9 mouse cellular contexts compared by ENCODE assay signal in genomic region chr15:85635425-85635824, GRCm38 (mm10). TPM values are rescaled to one million over a fixed set of nuclear protein-coding genes. Genes with fewer than 3 reads are reported as not detected.
A peak's percentile ranks its signal among the peaks of the same experiment; 100 is the strongest.
DNase-seq lines count a peak whose midpoint lies in the region; TF ChIP-seq lines count a peak whose summit lies in the region.
"Had no signal": no experiment of that assay in that cellular context is flagged by ENCODE, and none has a peak within 500 bp of the region (broad histone marks: within the 10 kb centered on the region; RNA-seq: fewer than 3 reads in every experiment).

No protein-coding gene starts in this region.

- no peak for DNase-seq in cerebellum, adult 2 months
- DNase-seq in cerebellum, postnatal 25 days, result no peak
- DNase-seq in testis, postnatal 14 days (ENCODE audit: low spot score), result no peak
- no peak for DNase-seq in liver, adult 2 months (ENCODE audit: extremely low read depth, low read depth, low spot score)
- DNase-seq in adrenal gland, postnatal 10 days, result no peak
- no peak for DNase-seq in right cerebral cortex, postnatal 25 days
- no peak for DNase-seq in urinary bladder, adult 2 months (ENCODE audit: low spot score)
- DNase-seq: retina, postnatal 1 day had no signal

- no peaks in the 10 kb centered on the region for H3K79me2 ChIP-seq in liver, adult 2 months (ENCODE audit: control insufficient read depth, insufficient read depth, low read length)

- no peak for TF ChIP-seq POLR2A in cerebellum, adult 2 months (IDR thresholded peaks at IDR 0.05; ENCODE audit: borderline replicate concordance, insufficient read depth, low read length)
- no peak for TF ChIP-seq POLR2A in testis, adult 2 months (IDR thresholded peaks at IDR 0.05; ENCODE audit: control insufficient read depth, low read depth, low read length)
- TF ChIP-seq POLR2A in liver, adult 2 months (IDR thresholded peaks at IDR 0.05; ENCODE audit: extremely low read depth, insufficient read depth, low read length), result no peak

- no peaks in the 10 kb centered on the region for H3K4me1 ChIP-seq in cerebellum, adult 2 months (ENCODE audit: control insufficient read depth, insufficient read depth, low read length)
- peaks cover 8% of the 10 kb centered on the region for H3K4me1 ChIP-seq in testis, adult 2 months (ENCODE audit: control insufficient read depth, insufficient read depth, low read length)
- peaks cover 4% of the 10 kb centered on the region for H3K4me1 ChIP-seq in liver, adult 2 months (ENCODE audit: control insufficient read depth, insufficient read depth, low read length)

- no peak overlapping the region for H3K4me3 ChIP-seq in cerebellum, adult 2 months (replicated peaks; ENCODE audit: insufficient read depth, low read depth, low read length)
- no peak overlapping the region; the same call in 1 of the 2 replicates for H3K4me3 ChIP-seq in testis, adult 2 months (ENCODE audit: control insufficient read depth, low read depth, low read length)
- no peak overlapping the region for H3K4me3 ChIP-seq in liver, adult 2 months (ENCODE audit: insufficient read depth, low read depth, low read length)

- H3K36me3 ChIP-seq in testis, adult 2 months (ENCODE audit: control insufficient read depth, insufficient read depth, low read length), result no peaks in the 10 kb centered on the region
- no peaks in the 10 kb centered on the region for H3K36me3 ChIP-seq in liver, adult 2 months (ENCODE audit: control insufficient read depth, insufficient read depth, low read length)

- H3K27me3 ChIP-seq in cerebellum, adult 2 months (ENCODE audit: control insufficient read depth, insufficient read depth, low read length), result no peaks in the 10 kb centered on the region
- no peaks in the 10 kb centered on the region for H3K27me3 ChIP-seq in testis, adult 2 months (ENCODE audit: control insufficient read depth, insufficient read depth, low read length)
- no peaks in the 10 kb centered on the region for H3K27me3 ChIP-seq in liver, adult 2 months (ENCODE audit: control insufficient read depth, insufficient read depth, low read length)

- whole genome bisulfite sequencing in cerebellum, adult 2 months, result 87% methylated on average over 6 of the region's 6 CpGs
- WGBS in liver, adult 2 months, result 95% methylated on average over 6 of the region's 6 CpGs

- peak overlapping the region; percentile 93; the same call in 1 of the 2 replicates for H3K27ac ChIP-seq in cerebellum, adult 2 months (ENCODE audit: insufficient read depth, low read length)
- peak overlapping the region; percentile 99 for H3K27ac ChIP-seq in testis, adult 2 months (ENCODE audit: control insufficient read depth, insufficient read depth, low read depth, low read length)
- H3K27ac ChIP-seq in liver, adult 2 months (replicated peaks; ENCODE audit: insufficient read depth, low read depth, low read length), result peak overlapping the region; percentile 86

- TF ChIP-seq CTCF in cerebellum, adult 2 months (IDR thresholded peaks at IDR 0.05; ENCODE audit: borderline replicate concordance, insufficient read depth, low read depth, low read length), result no peak
- no peak for TF ChIP-seq CTCF in testis, adult 2 months (IDR thresholded peaks at IDR 0.05; ENCODE audit: control insufficient read depth, insufficient read depth, insufficient replicate concordance, low read depth, low read length)
- no peak for TF ChIP-seq CTCF in liver, adult 2 months (IDR thresholded peaks at IDR 0.05; ENCODE audit: low read depth, low read length)

- H3K9ac ChIP-seq in liver, adult 2 months (ENCODE audit: low read depth, low read length), result 0 out of 2 replicates have a peak overlapping the region, but pooled peaks have one; percentile 72

RNA-seq across cellular contexts. Expression of gene Wnt7b, which starts 53.2 kb away (rescaled TPM):
- 11.1 and 14.7 TPM in 2 replicates for polyA plus RNA-seq in cerebellum, adult 2 months (2012; rRNA removed)
- 0.07 and 1.2 TPM in 2 replicates for polyA plus RNA-seq in testis, adult 2 months (2012; rRNA removed)
- 0.07 and 0.09 TPM in 2 replicates for total RNA-seq in liver, adult 2 months (2014; rRNA removed)
- 0.06 and 0.12 TPM in 2 replicates for polyA plus RNA-seq in liver, adult 2 months (2012; rRNA removed)
- total RNA-seq in adrenal gland, postnatal 10 days (2021), result under 1 TPM; 0.18 to 0.27 TPM
- polyA plus RNA-seq in urinary bladder, adult 2 months (2012; rRNA removed), result 15.3 and 15.9 TPM in 2 replicates
